Mouse (Mus musculus) olfactory bulb, adult 2 months (tissue): Measurements from ENCODE around the gene Hist2h2ab.

Experiments
- CTCF ChIP-seq: fragments of 200-500 bp; IDR thresholded peaks from 2 replicates; pipeline ENCODE4 v1.5.1; 2012; ENCODE audit warnings: low read depth, mild to moderate bottlenecking, low read length, moderate library complexity; ENCODE audit not compliant: insufficient read depth
- POLR2A ChIP-seq: fragments of 200-500 bp; IDR thresholded peaks from 2 replicates; pipeline ENCODE4 v1.6.1; 2012; ENCODE audit warnings: mild to moderate bottlenecking, low read depth, low read length, moderate library complexity; ENCODE audit not compliant: insufficient read depth

DNA sequence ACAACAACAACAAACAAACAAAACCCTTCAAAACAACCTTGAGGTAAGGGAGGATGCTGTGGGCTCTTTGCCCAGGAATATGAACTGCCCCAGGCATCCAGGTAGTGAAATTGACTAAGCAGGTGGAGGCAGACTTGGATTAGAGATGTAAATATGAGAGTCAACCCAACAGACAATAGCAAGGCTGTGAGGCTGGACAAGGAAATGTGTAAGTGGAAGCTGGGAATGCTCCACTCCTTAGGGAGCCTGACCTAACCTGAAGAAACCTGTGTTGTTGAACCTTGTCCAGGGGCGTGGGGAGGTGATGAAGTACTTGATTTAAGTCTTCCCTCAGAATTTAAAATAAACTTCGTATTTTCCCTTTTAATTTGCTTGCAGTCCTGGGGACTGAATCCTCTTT, 40.8 kb upstream of the Hist2h2ab start:
- TF ChIP-seq CTCF (no peak), POLR2A (no peak)
